Mouse (Mus musculus) forebrain, postnatal 0 days (tissue): Measurements from ENCODE around the gene Wdpcp. TPM values are rescaled to one million over a fixed set of nuclear protein-coding genes. Genes with fewer than 3 reads are reported as not detected.

ENCODE experiments used
- ATAC-seq: fragments of 200-750 bp; cut with Nextera tagmentation; 2 replicates; pipeline ENCODE4 v1.8.0; 2017; ENCODE audit warnings: mild to moderate bottlenecking, moderate library complexity
- DNase-seq: peaks from one replicate; pipeline ENCODE4 v3.0.0-alpha.2; 2015
- H3K27ac ChIP-seq: fragments of 300-500 bp; sonication (generic); 2 replicates; pipeline ENCODE4 v1.5.1; 2014; ENCODE audit warnings: low read depth, mild to moderate bottlenecking, antibody characterized with exemption, low read length, moderate library complexity, mixed read lengths
- H3K27me3 ChIP-seq: fragments of 300-500 bp; sonication (generic); 2 replicates; pipeline ENCODE4 v1.6.1; 2014; ENCODE audit warnings: mild to moderate bottlenecking, low read length, mixed read lengths; ENCODE audit not compliant: insufficient read depth
- H3K36me3 ChIP-seq: fragments of 300-500 bp; sonication (generic); 2 replicates; pipeline ENCODE4 v1.6.1; 2014; ENCODE audit warnings: mild to moderate bottlenecking, moderate library complexity; ENCODE audit not compliant: insufficient read depth
- H3K4me1 ChIP-seq: fragments of 300-500 bp; sonication (generic); 2 replicates; pipeline ENCODE4 v1.6.1; 2014; ENCODE audit warnings: antibody characterized with exemption; ENCODE audit not compliant: insufficient read depth
- H3K4me2 ChIP-seq: fragments of 300-500 bp; sonication (generic); 2 replicates; pipeline ENCODE4 v1.6.1; 2014; ENCODE audit warnings: low read depth, mild to moderate bottlenecking, moderate library complexity
- H3K4me3 ChIP-seq: fragments of 300-500 bp; sonication (generic); 2 replicates; pipeline ENCODE4 v1.5.1; 2014; ENCODE audit warnings: low read depth, low read length, mixed read lengths
- H3K9ac ChIP-seq: fragments of 300-500 bp; sonication (generic); 2 replicates; pipeline ENCODE4 v1.6.1; 2014; ENCODE audit warnings: mild to moderate bottlenecking
- H3K9me3 ChIP-seq: fragments of 300-500 bp; sonication (generic); 2 replicates; pipeline ENCODE4 v1.6.1; 2016; ENCODE audit warnings: low read length
- CTCF ChIP-seq: sonication (generic); IDR thresholded peaks from 2 replicates; pipeline ENCODE4 v1.5.1; 2016; ENCODE audit warnings: antibody characterized with exemption, control low read depth, low read depth
- WGBS: fragments of 180-500 bp; shearing (Covaris S2); extraction: QIAGEN DNeasy Blood & Tissue Kit; methylation state at CpG from one replicate; pipeline ENCODE4 v1.1.7; 2014; 5-methylcytosine and 5-hydroxymethylcytosine counted together
- polyA plus RNA-seq: library from polyadenylated mRNA; unstranded; fragments of >200 nt; fragmentation: Nextera tagmentation; extraction: Ambion mirVana; gene quantifications from 2 replicates; pipeline ENCODE4 v1.2.1, GENCODE M21; 2015
- total RNA-seq: library from RNA; depleted of rRNA; stranded (reverse); fragments of >200 nt; gene quantifications from 2 replicates; pipeline ENCODE4 v1.2.3, GENCODE M21; 2014

Gene Wdpcp
- total and polyA plus RNA-seq, 2 experiments from 2014 or later: 12.0 to 17.9 TPM

GRCm38 (mm10) chr11:21634171-21634907 lies 62.3 kb downstream of the Wdpcp start:
- TF ChIP-seq CTCF: no peak
- DNase-seq: no peak
- no peak overlapping the region for H3K4me2 ChIP-seq

GRCm38 (mm10) chr11:21638341-21638740 lies 66.3 kb downstream of the Wdpcp start:
- no peaks in the 10 kb centered on the region for H3K4me1 ChIP-seq
- TF ChIP-seq CTCF: no peak
- H3K27me3 ChIP-seq: no peaks in the 10 kb centered on the region
- no peak overlapping the region for H3K9ac ChIP-seq
- no peak overlapping the region for H3K4me2 ChIP-seq
- no peaks in the 10 kb centered on the region for H3K36me3 ChIP-seq
- H3K27ac ChIP-seq: no peak overlapping the region
- H3K4me3 ChIP-seq: no peak overlapping the region
- ATAC-seq: no peak
- DNase-seq: no peak
- WGBS: 72% methylated on average over 5 of the region's 5 CpGs
- H3K9me3 ChIP-seq: no peaks in the 10 kb centered on the region

More at GRCm38 (mm10) chr11:21634171-21634907, 62.3 kb downstream of the Wdpcp start:
- Histone ChIP-seq H3K4me1 (no peaks in the 10 kb centered on the region), H3K27ac (no peak overlapping the region), H3K4me3 (no peak overlapping the region), H3K9ac (no peak overlapping the region), H3K36me3 (no peaks in the 10 kb centered on the region), H3K9me3 (no peaks in the 10 kb centered on the region), H3K27me3 (no peaks in the 10 kb centered on the region)
- no peak for ATAC-seq
- WGBS: 72% methylated on average over 9 of the region's 9 CpGs

- TF ChIP-seq CTCF: no peak
- DNase-seq: no peak
Observed at GRCm38 (mm10) chr11:21639534-21639933, 67.5 kb downstream of the Wdpcp start.

GRCm38 (mm10) chr11:21644231-21644630 lies 72.2 kb downstream of the Wdpcp start:
- Histone ChIP-seq H3K4me1 (no peaks in the 10 kb centered on the region), H3K27ac (no peak overlapping the region), H3K9me3 (no peaks in the 10 kb centered on the region), H3K36me3 (no peaks in the 10 kb centered on the region), H3K9ac (no peak overlapping the region), H3K4me3 (no peak overlapping the region), H3K27me3 (no peaks in the 10 kb centered on the region), H3K4me2 (no peak overlapping the region)
- ATAC-seq (no peak), DNase-seq (no peak)
- TF ChIP-seq CTCF: no peak
- WGBS: 71% methylated on average over 4 of the region's 4 CpGs

More at GRCm38 (mm10) chr11:21639534-21639933, 67.5 kb downstream of the Wdpcp start:
- Histone ChIP-seq H3K9ac (no peak overlapping the region), H3K9me3 (no peaks in the 10 kb centered on the region), H3K4me3 (no peak overlapping the region), H3K36me3 (no peaks in the 10 kb centered on the region), H3K27me3 (no peaks in the 10 kb centered on the region), H3K4me2 (no peak overlapping the region), H3K27ac (no peak overlapping the region), H3K4me1 (no peaks in the 10 kb centered on the region)
- 68% methylated on average over 2 of the region's 2 CpGs for WGBS
- no peak for ATAC-seq

- no peak overlapping the region for H3K4me2 ChIP-seq
- no peaks in the 10 kb centered on the region for H3K27me3 ChIP-seq
- no peaks in the 10 kb centered on the region for H3K4me1 ChIP-seq
- H3K9ac ChIP-seq: no peak overlapping the region
- no peaks in the 10 kb centered on the region for H3K36me3 ChIP-seq
- 81% methylated on average over 3 of the region's 3 CpGs for WGBS
- ATAC-seq (no peak), DNase-seq (no peak)
- no peak overlapping the region for H3K4me3 ChIP-seq
- TF ChIP-seq CTCF: no peak
- no peaks in the 10 kb centered on the region for H3K9me3 ChIP-seq
- no peak overlapping the region for H3K27ac ChIP-seq
Observed at GRCm38 (mm10) chr11:21646136-21646535, 74.1 kb downstream of the Wdpcp start.

- 69% methylated on average over 3 of the region's 3 CpGs for WGBS
- peak; percentile 65 for TF ChIP-seq CTCF
- Histone ChIP-seq H3K27me3 (no peaks in the 10 kb centered on the region), H3K4me1 (no peaks in the 10 kb centered on the region), H3K9ac (no peak overlapping the region), H3K9me3 (no peaks in the 10 kb centered on the region), H3K4me3 (no peak overlapping the region), H3K4me2 (no peak overlapping the region), H3K36me3 (no peaks in the 10 kb centered on the region), H3K27ac (no peak overlapping the region)
- DNase-seq (peak; percentile 62), ATAC-seq (peak; percentile 48; the same call in 1 of the 2 replicates)
Observed at GRCm38 (mm10) chr11:21658985-21659384, 87.0 kb downstream of the Wdpcp start.

GRCm38 (mm10) chr11:21677034-21677433 lies 105.0 kb downstream of the Wdpcp start:
- H3K36me3 ChIP-seq: no peaks in the 10 kb centered on the region
- WGBS: 67% methylated on average over 2 of the region's 2 CpGs
- H3K9ac ChIP-seq: no peak overlapping the region
- H3K27ac ChIP-seq: no peak overlapping the region
- no peaks in the 10 kb centered on the region for H3K27me3 ChIP-seq
- H3K4me2 ChIP-seq: no peak overlapping the region
- H3K4me1 ChIP-seq: no peaks in the 10 kb centered on the region
- no peaks in the 10 kb centered on the region for H3K9me3 ChIP-seq
- no peak for DNase-seq
- TF ChIP-seq CTCF: no peak
- no peak for ATAC-seq
- H3K4me3 ChIP-seq: no peak overlapping the region
